Mouse (Mus musculus): ENCODE results near the gene Bace2. TPM values are rescaled to one million over a fixed set of nuclear protein-coding genes. Genes with fewer than 3 reads are reported as not detected.

The Bace2 gene
- polyA plus RNA-seq, 1 experiment from 2014 or later, result 8.7 TPM

DNA sequence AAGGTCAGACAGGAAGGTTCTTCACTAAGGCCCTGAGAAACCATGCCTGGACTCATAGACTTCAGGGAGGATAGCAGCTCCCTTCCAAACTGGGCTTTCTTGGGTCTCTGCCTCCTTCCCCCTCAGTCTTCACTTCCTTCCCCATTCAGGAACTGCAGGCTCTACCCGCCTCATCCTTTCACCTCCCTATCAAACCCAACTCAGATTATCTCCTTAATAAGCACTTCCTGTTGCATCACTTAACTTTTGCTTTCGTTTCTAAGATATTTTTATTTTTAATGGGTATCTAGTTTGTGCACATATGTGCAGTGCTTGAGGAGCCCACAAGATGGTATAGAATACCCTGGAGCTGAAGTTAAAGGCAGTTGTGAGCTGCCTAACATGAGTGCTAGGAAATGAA lies 122.1 kb downstream of the Bace2 start:
- no peaks in the 10 kb centered on the region for H3K36me3 ChIP-seq (replicated peaks; ENCODE audit: control insufficient read depth, insufficient read depth)
- H3K27me3 ChIP-seq (ENCODE audit: control insufficient read depth, insufficient read depth, low read length), result no peaks in the 10 kb centered on the region
- H3K4me1 ChIP-seq (replicated peaks; ENCODE audit: control insufficient read depth, insufficient read depth, low read length), result no peaks in the 10 kb centered on the region
- no peak overlapping the region for H3K4me2 ChIP-seq (replicated peaks)
- H3K9me3 ChIP-seq (ENCODE audit: control insufficient read depth, low read length), result no peaks in the 10 kb centered on the region
- no peak overlapping the region for H3K9ac ChIP-seq
- DNase-seq (ENCODE audit: low spot score), result no peak
- no peak overlapping the region for H3K27ac ChIP-seq
- no peak overlapping the region for H3K4me3 ChIP-seq (replicated peaks; ENCODE audit: low read length)
- 86% methylated on average over 2 of the region's 2 CpGs for WGBS
- no peak for ATAC-seq (ENCODE audit: low FRiP score)

DNA sequence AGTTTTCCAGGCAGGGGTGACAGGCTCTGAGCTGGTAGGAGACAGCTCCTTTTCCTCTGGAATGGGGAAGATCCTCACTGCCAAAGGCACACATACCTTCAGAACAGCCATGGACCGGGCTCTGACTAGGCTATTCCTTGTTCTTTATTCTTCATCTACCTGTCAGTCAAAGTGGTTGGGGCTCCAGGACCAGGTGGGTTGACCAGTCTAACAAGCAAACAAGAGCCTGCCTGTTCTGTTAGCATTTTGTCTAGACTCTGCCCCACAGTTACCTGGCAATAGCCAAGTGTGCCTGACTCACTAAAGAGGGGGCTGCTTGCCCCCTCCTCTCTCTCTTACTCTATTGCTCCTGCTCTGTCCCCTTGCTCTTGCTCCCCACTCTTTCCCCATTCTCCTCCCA lies 135.8 kb downstream of the Bace2 start:
- WGBS, result 100% methylated on average over 1 of the region's 1 CpGs
- Histone ChIP-seq H3K4me1 (replicated peaks; ENCODE audit: control insufficient read depth, insufficient read depth, low read length) (no peaks in the 10 kb centered on the region), H3K4me3 (replicated peaks; ENCODE audit: low read length) (no peak overlapping the region), H3K9me3 (ENCODE audit: control insufficient read depth, low read length) (no peaks in the 10 kb centered on the region), H3K4me2 (replicated peaks) (no peak overlapping the region), H3K27me3 (ENCODE audit: control insufficient read depth, insufficient read depth, low read length) (no peaks in the 10 kb centered on the region), H3K36me3 (replicated peaks; ENCODE audit: control insufficient read depth, insufficient read depth) (no peaks in the 10 kb centered on the region), H3K27ac (no peak overlapping the region), H3K9ac (no peak overlapping the region)
- DNase-seq (ENCODE audit: low spot score), result no peak
- ATAC-seq (ENCODE audit: low FRiP score), result no peak

Other genes with a start within 250 kb of the Bace2 start
- 17.1 and 17.5 TPM in 2 replicates for gene Dscam, start 186.0 kb upstream of the Bace2 start, polyA plus RNA-seq (2014; fragmentation: Nextera tagmentation; extraction: Ambion mirVana)
- 0.25 TPM in 1 of 2 replicates, not detected in the other for gene Mx1, start 106.2 kb downstream of the Bace2 start, polyA plus RNA-seq (2014; fragmentation: Nextera tagmentation; extraction: Ambion mirVana)
- not detected in 2 replicates for gene Fam3b, start 158.1 kb downstream of the Bace2 start, polyA plus RNA-seq (2014; fragmentation: Nextera tagmentation; extraction: Ambion mirVana)

Data from hindbrain, embryonic 14.5 days (tissue).